Comparison of ENCODE assay signal across 8 mouse cellular contexts in genomic region chr1:72237007-72237775, GRCm38 (mm10). TPM values are rescaled to one million over a fixed set of nuclear protein-coding genes. Genes with fewer than 3 reads are reported as not detected.
A peak's percentile ranks its signal among the peaks of the same experiment; 100 is the strongest.
DNase-seq lines count a peak whose midpoint lies in the region; ATAC-seq lines count a peak whose summit lies in the region.

No protein-coding gene starts in this region.

- DNase-seq in cerebellum, adult 9-11 months: peak; percentile 55
- peak; percentile 58 for DNase-seq in thymus, postnatal 14 days
- DNase-seq in thymus, postnatal 0 days (ENCODE audit: low spot score): no peak
- DNase-seq in midbrain, embryonic 10.5 days (ENCODE audit: low spot score): no peak
- no peak for DNase-seq in ovary, postnatal 14 days (ENCODE audit: low spot score)

- H3K27ac ChIP-seq in kidney, embryonic 16.5 days (ENCODE audit: low read length): no peak overlapping the region
- H3K27ac ChIP-seq in midbrain, embryonic 10.5 days (replicated peaks): no peak overlapping the region

- peak overlapping the region; percentile 38; the same call in 1 of the 2 replicates for H3K4me2 ChIP-seq in kidney, embryonic 16.5 days (replicated peaks; ENCODE audit: low read depth, low read length)

- WGBS in kidney, embryonic 16.5 days: 7% methylated on average over 10 of the region's 13 CpGs
- 12% methylated on average over 12 of the region's 13 CpGs for WGBS in midbrain, embryonic 10.5 days

- H3K27me3 ChIP-seq in kidney, embryonic 16.5 days (ENCODE audit: insufficient read depth, low read length): no peaks in the 10 kb centered on the region; the same call in 1 of the 2 replicates
- peaks cover 27% of the 10 kb centered on the region for H3K27me3 ChIP-seq in midbrain, embryonic 10.5 days (ENCODE audit: low read depth, poor library complexity, severe bottlenecking)

- H3K9ac ChIP-seq in kidney, embryonic 16.5 days (replicated peaks; ENCODE audit: low read length): no peak overlapping the region

- H3K4me1 ChIP-seq in kidney, embryonic 16.5 days (ENCODE audit: insufficient read depth, low read length): no peaks in the 10 kb centered on the region
- H3K4me1 ChIP-seq in midbrain, embryonic 10.5 days: peaks cover 22% of the 10 kb centered on the region

- no peaks in the 10 kb centered on the region for H3K36me3 ChIP-seq in kidney, embryonic 16.5 days (ENCODE audit: insufficient read depth, low read length)
- H3K36me3 ChIP-seq in midbrain, embryonic 10.5 days: no peaks in the 10 kb centered on the region

- no peak for ATAC-seq in cerebellum, adult (ENCODE audit: insufficient number of reproducible peaks, low FRiP score, low TSS enrichment)
- peak; percentile 41 for ATAC-seq in granulocyte monocyte progenitor cell, adult 5-6 weeks (replicated peaks; ENCODE audit: poor library complexity, severe bottlenecking)
- peak; percentile 79 for ATAC-seq in kidney, embryonic 16.5 days (ENCODE audit: low FRiP score, low TSS enrichment)

- peak overlapping the region; percentile 26 for H3K4me3 ChIP-seq in kidney, embryonic 16.5 days (ENCODE audit: low read length)
- peak overlapping the region; percentile 36 for H3K4me3 ChIP-seq in midbrain, embryonic 10.5 days

- H3K9me3 ChIP-seq in kidney, embryonic 16.5 days (ENCODE audit: low read length): no peaks in the 10 kb centered on the region
- no peaks in the 10 kb centered on the region for H3K9me3 ChIP-seq in midbrain, embryonic 10.5 days (replicated peaks)

RNA-seq across cellular contexts. Expression of gene Mreg, which starts 25.1 kb away (rescaled TPM):
- 74.9 and 80.1 TPM in 2 replicates for polyA plus RNA-seq in thymus, postnatal 0 days (2015; fragmentation: Nextera tagmentation; extraction: Ambion mirVana)
- 1.1 and 1.5 TPM in 2 replicates for total RNA-seq in granulocyte monocyte progenitor cell, adult 5-6 weeks (2014; fragmentation: Nextera tagmentation)
- total RNA-seq in granulocyte monocyte progenitor cell, adult 5-6 weeks (2017): 0.73 and 0.93 TPM in 2 replicates
- 5.2 and 5.3 TPM in 2 replicates for polyA plus RNA-seq in kidney, embryonic 16.5 days (2015; fragmentation: Nextera tagmentation; extraction: Ambion mirVana)
- polyA plus RNA-seq in midbrain, embryonic 10.5 days (2016; fragmentation: Nextera tagmentation; extraction: Ambion mirVana): 5.0 and 7.6 TPM in 2 replicates

RNA-seq across cellular contexts. Expression of gene Pecr, which starts 46.9 kb away (rescaled TPM):
- polyA plus RNA-seq in thymus, postnatal 0 days (2015; fragmentation: Nextera tagmentation; extraction: Ambion mirVana): 15.3 and 15.6 TPM in 2 replicates
- total RNA-seq in granulocyte monocyte progenitor cell, adult 5-6 weeks (2014; fragmentation: Nextera tagmentation): 13.6 and 14.8 TPM in 2 replicates
- 9.5 and 10.1 TPM in 2 replicates for total RNA-seq in granulocyte monocyte progenitor cell, adult 5-6 weeks (2017)
- polyA plus RNA-seq in kidney, embryonic 16.5 days (2015; fragmentation: Nextera tagmentation; extraction: Ambion mirVana): 62.5 and 70.7 TPM in 2 replicates
- 17.8 and 18.2 TPM in 2 replicates for polyA plus RNA-seq in midbrain, embryonic 10.5 days (2016; fragmentation: Nextera tagmentation; extraction: Ambion mirVana)

RNA-seq across cellular contexts. Expression of gene Tmem169, which starts 47.0 kb away (rescaled TPM):
- polyA plus RNA-seq in thymus, postnatal 0 days (2015; fragmentation: Nextera tagmentation; extraction: Ambion mirVana): 7.1 and 8.0 TPM in 2 replicates
- total RNA-seq in granulocyte monocyte progenitor cell, adult 5-6 weeks (2014; fragmentation: Nextera tagmentation): not detected in 2 replicates
- total RNA-seq in granulocyte monocyte progenitor cell, adult 5-6 weeks (2017): 0.22 TPM in 1 of 2 replicates, not detected in the other
- 5.8 and 5.9 TPM in 2 replicates for polyA plus RNA-seq in kidney, embryonic 16.5 days (2015; fragmentation: Nextera tagmentation; extraction: Ambion mirVana)
- 5.6 and 12.2 TPM in 2 replicates for polyA plus RNA-seq in midbrain, embryonic 10.5 days (2016; fragmentation: Nextera tagmentation; extraction: Ambion mirVana)

Comparison
In these comparisons a context has a peak if more than half of its experiments do, and no peak if none do; other contexts are left out.
1. DNase-seq: peak in cerebellum, adult 9-11 months (single experiment) and thymus, postnatal 14 days (single experiment); none in thymus, postnatal 0 days (single experiment), midbrain, embryonic 10.5 days (single experiment) and ovary, postnatal 14 days (single experiment).